Mouse (Mus musculus) brown adipose tissue, adult 24 weeks (tissue): ENCODE results near the gene Znhit2. TPM values are rescaled to one million over a fixed set of nuclear protein-coding genes. Genes with fewer than 3 reads are reported as not detected.
A peak's percentile ranks its signal among the peaks of the same experiment; 100 is the strongest.

Source experiments
- H3K27ac ChIP-seq: fragments of 200-500 bp; replicated peaks from 2 replicates; pipeline ENCODE4 v1.5.1; 2012; ENCODE audit warnings: low read depth, mild to moderate bottlenecking, low read length
- H3K4me1 ChIP-seq: fragments of 200-500 bp; 2 replicates; pipeline ENCODE4 v1.6.1; 2012; ENCODE audit warnings: low read length, mixed read lengths; ENCODE audit not compliant: control insufficient read depth, insufficient read depth, insufficient read length
- H3K4me3 ChIP-seq: fragments of 200-500 bp; 2 replicates; pipeline ENCODE4 v1.5.1; 2012; ENCODE audit warnings: low read depth, mild to moderate bottlenecking, low read length, moderate library complexity; ENCODE audit not compliant: insufficient read depth
- polyA plus RNA-seq: library from polyadenylated mRNA; stranded (reverse); fragments of >200 nt; gene quantifications from 2 replicates; pipeline ENCODE4 v1.2.4, GENCODE M21; 2012; ENCODE audit not compliant: missing spikeins, insufficient read depth, insufficient read length

Znhit2 gene
- polyA plus RNA-seq, 1 experiment = 11.3 TPM

- no peak within 1 kb of the TSS for H3K4me3 ChIP-seq
Measured at GRCm38 (mm10) chr19:6079983-6080480, 19.0 kb downstream of the Znhit2 start, which contains the start of gene Tmem262. Gene Tmem262, plus strand, starts transcription at chr19:6080033.

GRCm38 (mm10) chr19:6082156-6082555, 21.2 kb downstream of the Znhit2 start, which contains the start of gene Gm28374:
Gene Gm28374, minus strand, starts transcription at chr19:6082256.
- Histone ChIP-seq H3K4me1 (peaks cover 4% of the 10 kb centered on the region; the same call in 1 of the 2 replicates), H3K27ac (no peak within 1 kb of the TSS), H3K4me3 (no peak within 1 kb of the TSS)

More at GRCm38 (mm10) chr19:6079983-6080480, 19.0 kb downstream of the Znhit2 start, which contains the start of gene Tmem262:
- H3K27ac ChIP-seq = no peak within 1 kb of the TSS
- peaks cover 8% of the 10 kb centered on the region for H3K4me1 ChIP-seq

GRCm38 (mm10) chr19:6084478-6085248, 23.7 kb downstream of the Znhit2 start, which contains the start of the genes Zfpl1 and Cdca5:
Gene Zfpl1, minus strand, starts transcription at chr19:6084956.
Gene Cdca5, plus strand, starts transcription at chr19:6084983.
- H3K27ac ChIP-seq = peak within 1 kb of the TSS; percentile 36
- peaks cover 4% of the 10 kb centered on the region; the same call in 1 of the 2 replicates for H3K4me1 ChIP-seq
- H3K4me3 ChIP-seq = peak within 1 kb of the TSS; percentile 63

GRCm38 (mm10) chr19:6085417-6085879, 24.5 kb downstream of the Znhit2 start:
- peaks cover 4% of the 10 kb centered on the region; the same call in 1 of the 2 replicates for H3K4me1 ChIP-seq
- no peak overlapping the region for H3K27ac ChIP-seq
- H3K4me3 ChIP-seq = peak overlapping the region; percentile 61

GRCm38 (mm10) chr19:6088841-6089240, 27.8 kb downstream of the Znhit2 start:
- peaks cover 2% of the 10 kb centered on the region; the same call in 1 of the 2 replicates for H3K4me1 ChIP-seq
- H3K4me3 ChIP-seq = no peak overlapping the region
- H3K27ac ChIP-seq = no peak overlapping the region

- H3K27ac ChIP-seq = no peak within 1 kb of the TSS
- no peaks in the 10 kb centered on the region for H3K4me1 ChIP-seq
- no peak within 1 kb of the TSS for H3K4me3 ChIP-seq
Measured at GRCm38 (mm10) chr19:6094119-6094518, 33.1 kb downstream of the Znhit2 start, which contains the start of gene AC131692.1. Gene AC131692.1, plus strand, starts transcription at chr19:6094419.

GRCm38 (mm10) chr19:6097847-6098246, 36.9 kb downstream of the Znhit2 start:
- H3K4me3 ChIP-seq = no peak overlapping the region
- H3K4me1 ChIP-seq = no peaks in the 10 kb centered on the region
- no peak overlapping the region for H3K27ac ChIP-seq

- H3K4me1 ChIP-seq = no peaks in the 10 kb centered on the region
- H3K27ac ChIP-seq = no peak overlapping the region
- H3K4me3 ChIP-seq = no peak overlapping the region
Measured at GRCm38 (mm10) chr19:6101186-6101585, 40.2 kb downstream of the Znhit2 start.

GRCm38 (mm10) chr19:6102169-6102853, 41.3 kb downstream of the Znhit2 start:
- no peak overlapping the region for H3K4me3 ChIP-seq
- no peak overlapping the region for H3K27ac ChIP-seq
- H3K4me1 ChIP-seq = no peaks in the 10 kb centered on the region

GRCm38 (mm10) chr19:6104476-6104875, 43.5 kb downstream of the Znhit2 start:
- Histone ChIP-seq H3K27ac (no peak overlapping the region), H3K4me3 (no peak overlapping the region), H3K4me1 (no peaks in the 10 kb centered on the region)

- H3K4me1 ChIP-seq = no peaks in the 10 kb centered on the region
- H3K27ac ChIP-seq = no peak within 1 kb of the TSS
- no peak within 1 kb of the TSS for H3K4me3 ChIP-seq
Measured at GRCm38 (mm10) chr19:6105586-6105985, 44.6 kb downstream of the Znhit2 start, which contains the start of gene Naaladl1. Gene Naaladl1, plus strand, starts transcription at chr19:6105782.

Other genes with a start within 250 kb of the Znhit2 start
- 6.6 and 7.0 TPM in 2 replicates for gene Frmd8, start 185.9 kb upstream of the Znhit2 start, polyA plus RNA-seq
- 2.3 and 2.4 TPM in 2 replicates for gene Slc25a45, start 183.4 kb upstream of the Znhit2 start, polyA plus RNA-seq
- not detected in 2 replicates for gene Tigd3, start 167.0 kb upstream of the Znhit2 start, polyA plus RNA-seq
- gene Dpf2, start 148.2 kb upstream of the Znhit2 start, polyA plus RNA-seq = 22.6 and 36.6 TPM in 2 replicates
- 4.0 and 5.4 TPM in 2 replicates for gene Cdc42ep2, start 136.4 kb upstream of the Znhit2 start, polyA plus RNA-seq
- 6.5 and 7.0 TPM in 2 replicates for gene Pola2, start 97.0 kb upstream of the Znhit2 start, polyA plus RNA-seq
- gene Slc22a20, start 75.0 kb upstream of the Znhit2 start, polyA plus RNA-seq = not detected in 2 replicates
- 14.2 and 15.9 TPM in 2 replicates for gene Capn1, start 45.3 kb upstream of the Znhit2 start, polyA plus RNA-seq
- gene Syvn1, start 14.6 kb upstream of the Znhit2 start, polyA plus RNA-seq = 14.8 and 17.4 TPM in 2 replicates
- 53.6 and 56.4 TPM in 2 replicates for gene Mrpl49, start 3.4 kb upstream of the Znhit2 start, polyA plus RNA-seq
- gene Fau, start 3.3 kb upstream of the Znhit2 start, polyA plus RNA-seq = 701 and 753 TPM in 2 replicates
- 7.3 and 15.5 TPM in 2 replicates for gene Tm7sf2, start 7.2 kb downstream of the Znhit2 start, polyA plus RNA-seq
- gene Vps51, start 16.0 kb downstream of the Znhit2 start, polyA plus RNA-seq = 25.0 and 25.8 TPM in 2 replicates
- gene Tmem262, start 18.8 kb downstream of the Znhit2 start, polyA plus RNA-seq = not detected in 2 replicates
- not detected in 2 replicates for gene Gm28374, start 21.1 kb downstream of the Znhit2 start, polyA plus RNA-seq
- 14.0 and 20.5 TPM in 2 replicates for gene Zfpl1, start 23.8 kb downstream of the Znhit2 start, polyA plus RNA-seq
- not detected in 2 replicates for gene Cdca5, start 23.8 kb downstream of the Znhit2 start, polyA plus RNA-seq
- not detected in 2 replicates for gene AC131692.1, start 33.2 kb downstream of the Znhit2 start, polyA plus RNA-seq
- gene Naaladl1, start 44.6 kb downstream of the Znhit2 start, polyA plus RNA-seq = not detected in 2 replicates
- gene Sac3d1, start 57.5 kb downstream of the Znhit2 start, polyA plus RNA-seq = 5.7 and 6.8 TPM in 2 replicates
- gene Snx15, start 67.1 kb downstream of the Znhit2 start, polyA plus RNA-seq = 13.3 and 13.6 TPM in 2 replicates
- gene Batf2, start 79.8 kb downstream of the Znhit2 start, polyA plus RNA-seq = 1.2 TPM in 1 of 2 replicates, not detected in the other
- 45.8 and 62.3 TPM in 2 replicates for gene Arl2, start 80.4 kb downstream of the Znhit2 start, polyA plus RNA-seq
- gene Majin, start 123.2 kb downstream of the Znhit2 start, polyA plus RNA-seq = not detected in 2 replicates
- not detected in 2 replicates for gene Gpha2, start 165.2 kb downstream of the Znhit2 start, polyA plus RNA-seq
- gene Ppp2r5b, start 174.7 kb downstream of the Znhit2 start, polyA plus RNA-seq = 33.0 and 41.3 TPM in 2 replicates
- gene Atg2a, start 180.5 kb downstream of the Znhit2 start, polyA plus RNA-seq = 9.6 and 9.9 TPM in 2 replicates
- gene Ehd1, start 215.5 kb downstream of the Znhit2 start, polyA plus RNA-seq = 39.6 and 42.8 TPM in 2 replicates
- gene Cdc42bpg, start 245.3 kb downstream of the Znhit2 start, polyA plus RNA-seq = 2.5 and 2.8 TPM in 2 replicates